Mouse (Mus musculus) liver (tissue): Measurements from ENCODE around the gene Gpsm1.
"Not testable (repeated sequence)": the region's sequence is repeated elsewhere in the genome, so short reads cannot be mapped to it uniquely, and the experiment has no call there.

Source experiments
- DNase-seq: peaks from one replicate; pipeline ENCODE4 v3.0.0-alpha.2; 2020; ENCODE audit warnings: mixed read lengths

Gpsm1 gene

DNA sequence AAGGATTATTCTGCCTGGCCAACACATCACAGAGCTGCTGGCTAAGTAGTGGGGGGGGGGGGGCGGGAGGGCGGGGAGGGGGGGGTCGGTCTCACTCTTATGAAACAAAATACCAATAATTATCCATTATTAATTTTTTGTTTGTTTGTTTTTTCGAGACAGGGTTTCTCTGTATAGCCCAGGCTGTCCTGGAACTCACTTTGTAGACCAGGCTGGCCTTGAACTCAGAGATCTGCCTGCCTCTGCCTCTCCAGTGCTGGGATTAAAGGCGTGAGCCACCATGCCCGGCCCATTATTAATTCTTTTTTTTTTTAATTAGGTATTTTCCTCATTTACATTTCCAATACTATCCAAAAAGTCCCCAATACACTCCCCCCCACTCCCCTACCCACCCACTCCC, 65.6 kb downstream of the Gpsm1 start:
- DNase-seq = not testable (repeated sequence)

DNA sequence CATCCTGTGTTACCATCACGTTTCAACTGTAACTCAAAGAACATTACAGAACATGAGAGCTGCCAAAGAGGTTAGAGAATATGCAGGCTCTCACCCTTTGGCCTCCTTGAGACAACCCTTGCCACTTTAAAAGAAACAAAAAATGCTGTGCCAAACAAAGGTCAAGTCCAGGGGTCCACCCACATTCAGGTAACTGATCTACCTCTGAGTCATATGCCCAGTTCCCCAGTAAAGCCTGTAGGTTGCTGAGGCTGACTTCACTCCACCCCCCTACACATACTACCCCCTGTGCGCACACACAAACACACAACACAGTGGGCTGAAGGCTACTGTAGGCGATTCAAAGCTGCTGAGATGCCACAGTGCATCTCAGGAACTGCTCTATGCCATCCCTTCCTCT, 72.4 kb downstream of the Gpsm1 start:
- no peak for DNase-seq

DNA sequence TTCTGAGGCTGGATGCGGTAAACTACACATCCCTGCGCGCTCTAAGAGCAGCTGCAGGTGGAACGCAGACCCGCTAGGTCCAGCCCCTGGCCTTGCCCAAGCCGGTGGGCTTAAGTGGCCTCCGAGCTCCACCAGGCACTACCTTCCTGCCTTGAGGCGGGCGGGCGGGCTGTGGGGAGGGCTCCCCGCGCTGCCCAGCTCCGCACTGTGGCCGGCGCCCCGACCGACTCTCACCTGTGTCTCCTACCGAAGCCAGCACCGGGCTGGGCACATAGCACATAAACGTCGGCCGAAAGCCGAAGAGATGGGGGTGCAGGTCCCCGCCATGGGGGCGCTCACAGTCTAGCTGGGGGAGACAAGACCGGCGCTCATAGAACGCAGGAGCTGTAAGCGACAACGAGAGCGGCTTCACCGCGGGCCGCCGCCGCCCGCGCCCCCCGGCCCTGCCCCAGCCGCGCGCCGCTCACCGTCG, 73.4 kb downstream of the Gpsm1 start:
- no peak for DNase-seq

DNA sequence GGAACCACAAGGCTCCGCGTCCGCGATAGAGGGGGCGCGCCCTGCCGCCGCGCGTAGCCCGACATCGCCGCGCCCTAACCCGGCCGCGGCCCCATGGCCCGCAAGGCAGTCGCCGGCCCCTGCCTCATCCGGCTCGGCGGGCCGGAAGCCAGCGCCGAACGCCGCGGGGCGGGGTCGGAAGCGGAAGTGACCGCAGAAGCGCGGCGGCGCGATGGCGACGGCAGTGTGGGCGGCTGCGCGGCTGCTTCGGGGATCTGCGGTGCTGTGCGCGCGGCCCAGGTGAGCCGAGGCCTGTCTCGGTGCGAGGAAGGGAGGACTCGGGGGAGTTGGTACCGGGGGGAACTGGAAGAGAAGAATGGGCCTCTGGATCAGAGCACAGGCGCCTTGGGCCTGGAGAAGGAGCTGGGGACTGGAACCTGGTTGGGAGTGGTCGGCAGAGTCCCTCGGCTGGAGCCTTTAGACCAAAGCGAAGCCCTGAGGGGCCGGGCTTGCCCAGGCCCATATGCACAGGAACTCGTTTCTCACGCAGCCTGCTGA, 73.9 kb downstream of the Gpsm1 start, which contains the start of the genes Entr1 and Pmpca:
Gene Entr1 (minus strand): TSS at position 163 of the 537 bp plus-strand sequence.
Gene Pmpca (plus strand): TSS at position 186 of the 537 bp plus-strand sequence.
- DNase-seq = peak; percentile 87

DNA sequence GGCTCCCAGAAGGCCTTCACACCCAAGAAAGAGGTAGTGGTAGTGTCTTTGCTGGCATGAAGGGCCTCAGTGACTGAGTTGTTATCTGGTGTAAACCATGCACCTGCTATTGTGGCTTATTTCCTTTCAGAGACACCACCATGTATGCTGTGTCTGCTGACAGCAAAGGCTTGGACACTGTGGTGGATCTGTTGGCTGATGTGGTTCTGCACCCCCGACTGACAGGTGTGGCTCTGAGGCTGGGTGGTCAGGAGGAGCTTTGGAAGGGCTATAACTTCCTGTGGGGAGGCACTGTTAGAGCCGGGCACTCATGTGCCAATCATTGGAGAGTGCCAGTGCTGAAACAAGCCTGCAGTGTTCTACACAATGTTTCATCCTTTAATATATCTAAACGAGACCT, 75.6 kb downstream of the Gpsm1 start:
- no peak for DNase-seq

DNA sequence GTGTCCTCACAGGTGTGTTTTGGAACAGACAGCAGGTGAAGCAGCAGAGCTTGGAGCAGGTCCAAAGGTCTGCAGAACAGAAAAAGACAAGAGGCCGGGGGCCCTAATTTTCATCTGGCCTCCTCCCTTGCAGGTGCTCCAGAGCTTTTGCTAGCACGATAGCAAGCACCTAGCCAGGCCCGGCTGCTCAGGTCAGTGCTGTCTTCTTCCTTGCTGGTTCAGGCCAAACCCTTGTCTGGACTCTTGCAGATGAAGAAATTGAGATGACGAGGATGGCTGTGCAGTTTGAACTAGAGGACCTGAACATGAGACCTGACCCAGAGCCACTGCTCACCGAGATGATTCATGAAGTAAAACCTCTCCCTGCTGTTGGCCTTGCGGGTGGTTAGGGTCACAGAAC, 76.3 kb downstream of the Gpsm1 start:
- no peak for DNase-seq
